Mouse (Mus musculus): ENCODE data around the gene Gpr171.

DNA sequence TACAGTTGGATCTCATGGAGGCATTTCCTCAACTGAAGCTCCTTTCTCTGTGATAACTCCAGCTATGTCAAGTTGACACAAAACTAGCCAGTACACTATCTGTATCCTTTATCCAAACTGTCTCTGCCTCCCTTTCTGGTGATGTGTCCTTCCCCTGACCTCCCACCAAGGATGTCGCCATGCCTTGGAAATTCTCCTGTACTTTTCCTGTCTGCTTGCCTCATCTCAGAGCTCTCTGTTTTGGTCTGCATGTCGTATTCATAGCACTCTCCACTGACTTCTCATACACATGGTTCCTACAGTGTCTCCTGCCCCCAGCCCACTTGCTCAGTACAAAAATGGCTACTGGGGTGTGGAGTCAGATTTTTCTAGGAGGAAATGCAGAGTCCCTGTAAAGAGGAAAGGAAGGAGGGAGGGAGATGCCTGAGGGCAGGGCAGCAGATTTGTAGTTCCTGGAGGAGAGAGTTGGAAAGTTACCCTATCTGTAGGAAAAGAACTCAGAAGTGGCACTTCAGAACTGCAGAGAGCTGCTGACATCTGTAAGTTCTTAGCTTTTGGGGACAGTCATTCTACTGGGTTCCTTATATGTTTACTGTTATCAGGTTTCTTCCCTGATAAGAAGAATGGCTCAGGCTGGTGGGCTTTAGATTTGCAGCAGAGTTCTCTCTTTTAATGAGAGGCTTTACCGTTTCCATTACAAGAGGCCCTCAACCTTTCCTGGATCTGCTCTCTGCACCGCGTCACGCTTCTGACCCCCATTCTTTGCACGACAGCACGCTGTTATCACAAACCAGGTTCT lies 40.1 kb upstream of the Gpr171 start:
- TF ChIP-seq CTCF (IDR thresholded peaks at IDR 0.05; ENCODE audit: low read depth, low read length) (no peak), POLR2AphosphoS5 (IDR thresholded peaks at IDR 0.05; ENCODE audit: insufficient replicate concordance, low read depth, low read length) (no peak), GATA1 (IDR thresholded peaks at IDR 0.05; ENCODE audit: borderline replicate concordance, low read length) (no peak)
